Mouse (Mus musculus) limb, embryonic 15.5 days (tissue): ENCODE data around the gene Phf7. TPM values are rescaled to one million over a fixed set of nuclear protein-coding genes. Genes with fewer than 3 reads are reported as not detected.
A peak's percentile ranks its signal among the peaks of the same experiment; 100 is the strongest.

Experiments used
- ATAC-seq: fragments of 200-750 bp; cut with Nextera tagmentation; 2 replicates; pipeline ENCODE4 v1.8.0; 2017; ENCODE audit warnings: low read depth, moderate TSS enrichment; ENCODE audit not compliant: insufficient number of reproducible peaks, low FRiP score, low TSS enrichment
- H3K27ac ChIP-seq: fragments of 300-500 bp; sonication (generic); 2 replicates; pipeline ENCODE4 v1.5.1; 2015; ENCODE audit warnings: moderate library complexity, mild to moderate bottlenecking, inconsistent platforms
- H3K27me3 ChIP-seq: fragments of 300-500 bp; sonication (generic); 2 replicates; pipeline ENCODE4 v1.6.1; 2015; ENCODE audit warnings: inconsistent platforms
- H3K36me3 ChIP-seq: fragments of 300-500 bp; sonication (generic); 2 replicates; pipeline ENCODE4 v1.6.1; 2015; ENCODE audit warnings: inconsistent platforms
- H3K4me1 ChIP-seq: fragments of 300-500 bp; sonication (generic); 2 replicates; pipeline ENCODE4 v1.6.1; 2015; ENCODE audit warnings: inconsistent platforms
- H3K4me2 ChIP-seq: fragments of 300-500 bp; sonication (generic); 2 replicates; pipeline ENCODE4 v1.6.1; 2015; ENCODE audit warnings: mild to moderate bottlenecking, inconsistent platforms
- H3K4me3 ChIP-seq: fragments of 300-500 bp; sonication (generic); 2 replicates; pipeline ENCODE4 v1.5.1; 2015; ENCODE audit warnings: mild to moderate bottlenecking, inconsistent platforms
- H3K9ac ChIP-seq: fragments of 300-500 bp; sonication (generic); 2 replicates; pipeline ENCODE4 v1.6.1; 2015; ENCODE audit warnings: inconsistent platforms
- H3K9me3 ChIP-seq: fragments of 300-500 bp; sonication (generic); 2 replicates; pipeline ENCODE4 v1.6.1; 2016; ENCODE audit warnings: inconsistent platforms
- WGBS: fragments of 180-500 bp; shearing (Covaris S2); methylation state at CpG from one replicate; pipeline ENCODE4 v1.1.7; 2015; 5-methylcytosine and 5-hydroxymethylcytosine counted together
- polyA plus RNA-seq: library from polyadenylated mRNA; unstranded; fragments of >200 nt; fragmentation: Nextera tagmentation; extraction: Ambion mirVana; gene quantifications from 2 replicates; pipeline ENCODE4 v1.2.1, GENCODE M21; 2015

The Phf7 gene
- polyA plus RNA-seq, 1 experiment from 2014 or later = 9.5 TPM

- Histone ChIP-seq H3K27ac (peak overlapping the region; percentile 96), H3K9ac (peak overlapping the region; percentile 93), H3K4me2 (peak overlapping the region; percentile 85), H3K27me3 (no peaks in the 10 kb centered on the region), H3K36me3 (peaks cover 29% of the 10 kb centered on the region), H3K9me3 (no peaks in the 10 kb centered on the region), H3K4me3 (peak overlapping the region; percentile 74), H3K4me1 (peaks cover 18% of the 10 kb centered on the region)
- under 1% methylated on average over 48 of the region's 48 CpGs for WGBS
- peak; percentile 69 for ATAC-seq
These were observed 44.6 kb downstream of the Phf7 start for GRCm38 (mm10) chr14:31206472-31206981.

GRCm38 (mm10) chr14:31205562-31206467 is 45.3 kb downstream of the Phf7 start:
- Histone ChIP-seq H3K27me3 (no peaks in the 10 kb centered on the region), H3K4me2 (peak overlapping the region; percentile 85), H3K27ac (peak overlapping the region; percentile 96), H3K9me3 (no peaks in the 10 kb centered on the region), H3K4me3 (peak overlapping the region; percentile 74), H3K9ac (peak overlapping the region; percentile 93), H3K4me1 (peaks cover 18% of the 10 kb centered on the region), H3K36me3 (peaks cover 35% of the 10 kb centered on the region)
- ATAC-seq = peak; percentile 62; the same call in 1 of the 2 replicates
- WGBS = under 1% methylated on average over 39 of the region's 39 CpGs

- Histone ChIP-seq H3K36me3 (peaks cover 41% of the 10 kb centered on the region), H3K4me2 (peak overlapping the region; percentile 85), H3K9me3 (no peaks in the 10 kb centered on the region), H3K27me3 (no peaks in the 10 kb centered on the region), H3K9ac (peak overlapping the region; percentile 93), H3K4me1 (peaks cover 21% of the 10 kb centered on the region), H3K4me3 (peak overlapping the region; percentile 74), H3K27ac (peak overlapping the region; percentile 96)
- ATAC-seq = no peak
- WGBS = 15% methylated on average over 8 of the region's 8 CpGs
These were observed 45.9 kb downstream of the Phf7 start for GRCm38 (mm10) chr14:31205244-31205561.

- 68% methylated on average over 4 of the region's 4 CpGs for WGBS
- Histone ChIP-seq H3K9me3 (no peaks in the 10 kb centered on the region), H3K4me3 (peak overlapping the region; percentile 74), H3K36me3 (peaks cover 45% of the 10 kb centered on the region), H3K4me2 (peak overlapping the region; percentile 85), H3K27ac (peak overlapping the region; percentile 96), H3K9ac (peak overlapping the region; percentile 93; the same call in 1 of the 2 replicates), H3K4me1 (peaks cover 22% of the 10 kb centered on the region), H3K27me3 (no peaks in the 10 kb centered on the region)
- ATAC-seq = no peak
These were observed 46.3 kb downstream of the Phf7 start for GRCm38 (mm10) chr14:31204844-31205243.

- Histone ChIP-seq H3K4me1 (peaks cover 19% of the 10 kb centered on the region), H3K9me3 (no peaks in the 10 kb centered on the region), H3K27ac (no peak overlapping the region), H3K4me2 (no peak overlapping the region), H3K9ac (no peak overlapping the region), H3K4me3 (no peak overlapping the region), H3K27me3 (no peaks in the 10 kb centered on the region), H3K36me3 (peaks cover 82% of the 10 kb centered on the region)
- WGBS = 80% methylated on average over 3 of the region's 3 CpGs
- ATAC-seq = no peak
These were observed 51.1 kb downstream of the Phf7 start for GRCm38 (mm10) chr14:31200038-31200437.

GRCm38 (mm10) chr14:31199599-31199998 is 51.5 kb downstream of the Phf7 start:
- no peak overlapping the region for H3K27ac ChIP-seq
- no peak overlapping the region for H3K9ac ChIP-seq
- peaks cover 15% of the 10 kb centered on the region for H3K4me1 ChIP-seq
- H3K36me3 ChIP-seq = peaks cover 86% of the 10 kb centered on the region
- ATAC-seq = no peak
- no peak overlapping the region for H3K4me2 ChIP-seq
- WGBS = 94% methylated on average over 7 of the region's 7 CpGs
- no peaks in the 10 kb centered on the region for H3K9me3 ChIP-seq
- no peak overlapping the region for H3K4me3 ChIP-seq
- H3K27me3 ChIP-seq = no peaks in the 10 kb centered on the region

GRCm38 (mm10) chr14:31197547-31198516 is 53.3 kb downstream of the Phf7 start:
- H3K9ac ChIP-seq = no peak overlapping the region
- H3K27ac ChIP-seq = peak overlapping the region; percentile 62; the same call in 1 of the 2 replicates
- H3K4me3 ChIP-seq = no peak overlapping the region
- ATAC-seq = no peak; the same call in 1 of the 2 replicates
- WGBS = 62% methylated on average over 16 of the region's 16 CpGs
- peaks cover 85% of the 10 kb centered on the region for H3K36me3 ChIP-seq
- no peaks in the 10 kb centered on the region for H3K27me3 ChIP-seq
- H3K4me2 ChIP-seq = no peak overlapping the region
- H3K9me3 ChIP-seq = no peaks in the 10 kb centered on the region
- H3K4me1 ChIP-seq = peaks cover 10% of the 10 kb centered on the region; the same call in 1 of the 2 replicates

- H3K27me3 ChIP-seq = no peaks in the 10 kb centered on the region
- H3K27ac ChIP-seq = no peak overlapping the region
- peaks cover 86% of the 10 kb centered on the region for H3K36me3 ChIP-seq
- H3K9ac ChIP-seq = no peak overlapping the region
- peaks cover 10% of the 10 kb centered on the region; the same call in 1 of the 2 replicates for H3K4me1 ChIP-seq
- ATAC-seq = no peak
- H3K4me3 ChIP-seq = no peak overlapping the region
- no peak overlapping the region for H3K4me2 ChIP-seq
- H3K9me3 ChIP-seq = no peaks in the 10 kb centered on the region
These were observed 55.1 kb downstream of the Phf7 start for GRCm38 (mm10) chr14:31195968-31196367.

- no peak overlapping the region for H3K4me2 ChIP-seq
- ATAC-seq = no peak
- H3K9ac ChIP-seq = no peak overlapping the region
- WGBS = 88% methylated on average over 4 of the region's 4 CpGs
- peaks cover 10% of the 10 kb centered on the region; the same call in 1 of the 2 replicates for H3K4me1 ChIP-seq
- no peak overlapping the region for H3K4me3 ChIP-seq
- H3K27ac ChIP-seq = peak overlapping the region; percentile 9; the same call in 1 of the 2 replicates
- peaks cover 86% of the 10 kb centered on the region for H3K36me3 ChIP-seq
- no peaks in the 10 kb centered on the region for H3K9me3 ChIP-seq
- H3K27me3 ChIP-seq = no peaks in the 10 kb centered on the region
These were observed 55.6 kb downstream of the Phf7 start for GRCm38 (mm10) chr14:31195521-31195920.

GRCm38 (mm10) chr14:31194891-31195513 is 56.1 kb downstream of the Phf7 start:
- ATAC-seq = no peak
- Histone ChIP-seq H3K9me3 (no peaks in the 10 kb centered on the region), H3K27ac (peak overlapping the region; percentile 9), H3K27me3 (no peaks in the 10 kb centered on the region), H3K9ac (no peak overlapping the region), H3K4me2 (no peak overlapping the region), H3K4me1 (0 out of 2 replicates have a peak, but pooled peaks cover 6% of the 10 kb centered on the region), H3K4me3 (no peak overlapping the region), H3K36me3 (peaks cover 86% of the 10 kb centered on the region)
- WGBS = 67% methylated on average over 14 of the region's 14 CpGs

GRCm38 (mm10) chr14:31194441-31194840 is 56.7 kb downstream of the Phf7 start:
- Histone ChIP-seq H3K4me3 (no peak overlapping the region), H3K4me2 (no peak overlapping the region), H3K27ac (no peak overlapping the region), H3K36me3 (peaks cover 86% of the 10 kb centered on the region), H3K27me3 (no peaks in the 10 kb centered on the region), H3K9me3 (no peaks in the 10 kb centered on the region), H3K4me1 (0 out of 2 replicates have a peak, but pooled peaks cover 6% of the 10 kb centered on the region), H3K9ac (no peak overlapping the region)
- 90% methylated on average over 2 of the region's 2 CpGs for WGBS
- ATAC-seq = no peak
